Mouse (Mus musculus): ENCODE measurements at regions not wholly inside any gene's neighbourhood (a gene's known extent, or its start where the extent isn't known, plus 50 kb on each side); places are given as distances from the start of the nearest gene placed in this dataset.

DNA sequence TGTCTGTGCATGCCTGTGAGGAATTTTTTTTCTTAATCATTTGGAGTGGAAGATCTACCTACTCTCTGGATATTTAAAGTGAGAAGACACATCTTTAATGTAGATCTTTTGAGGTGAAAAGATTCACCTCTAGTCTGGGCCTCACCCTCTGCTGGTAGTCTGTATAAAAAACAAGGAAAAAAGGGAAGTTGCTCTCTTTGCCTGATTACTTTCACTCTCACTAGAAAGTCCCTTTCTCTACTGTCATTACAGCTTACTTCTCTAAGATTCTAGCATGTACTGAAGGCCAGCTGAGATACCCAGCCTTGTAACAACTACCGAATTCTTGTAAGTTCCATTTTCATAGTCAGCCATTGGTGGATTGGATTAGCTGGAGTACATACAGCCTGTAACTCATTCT lies 3791.9 kb downstream of the 9330182O14Rik start:
- no peaks in the 10 kb centered on the region for H3K27me3 ChIP-seq
- no peaks in the 10 kb centered on the region for H3K9me3 ChIP-seq
- no peaks in the 10 kb centered on the region for H3K4me1 ChIP-seq
- no peak overlapping the region for H3K9ac ChIP-seq (replicated peaks)
- ATAC-seq (replicated peaks), result no peak
- H3K36me3 ChIP-seq, result no peaks in the 10 kb centered on the region
- 92% methylated on average over 1 of the region's 1 CpGs for WGBS
- H3K27ac ChIP-seq (replicated peaks), result no peak overlapping the region
- H3K4me3 ChIP-seq, result no peak overlapping the region
- no peak overlapping the region for H3K4me2 ChIP-seq (replicated peaks)

DNA sequence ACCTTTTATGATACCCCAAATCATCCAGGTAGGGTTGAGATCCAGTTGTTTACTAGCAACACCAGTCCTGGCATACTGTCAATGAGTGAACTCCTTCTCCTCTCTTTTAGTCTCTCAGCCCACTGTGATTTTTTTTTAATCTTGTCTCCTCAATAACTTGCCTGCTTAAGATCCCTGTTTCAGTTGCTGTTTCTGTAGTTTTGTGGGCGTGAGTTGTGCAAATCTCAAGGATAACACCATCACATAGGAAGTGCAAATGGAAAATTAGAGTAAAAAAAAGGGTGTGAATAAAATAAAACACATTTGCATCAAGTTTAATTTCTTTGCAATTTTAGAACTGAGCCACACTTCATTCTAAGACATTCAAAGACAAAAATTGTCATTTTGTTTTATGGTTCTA lies 3799.4 kb downstream of the 9330182O14Rik start:
- Histone ChIP-seq H3K9me3 (no peaks in the 10 kb centered on the region), H3K4me1 (no peaks in the 10 kb centered on the region), H3K4me2 (replicated peaks) (no peak overlapping the region), H3K36me3 (no peaks in the 10 kb centered on the region), H3K27me3 (no peaks in the 10 kb centered on the region), H3K4me3 (no peak overlapping the region), H3K27ac (replicated peaks) (no peak overlapping the region), H3K9ac (replicated peaks) (no peak overlapping the region)
- no peak for ATAC-seq (replicated peaks)
- WGBS, result 77% methylated on average over 1 of the region's 1 CpGs

DNA sequence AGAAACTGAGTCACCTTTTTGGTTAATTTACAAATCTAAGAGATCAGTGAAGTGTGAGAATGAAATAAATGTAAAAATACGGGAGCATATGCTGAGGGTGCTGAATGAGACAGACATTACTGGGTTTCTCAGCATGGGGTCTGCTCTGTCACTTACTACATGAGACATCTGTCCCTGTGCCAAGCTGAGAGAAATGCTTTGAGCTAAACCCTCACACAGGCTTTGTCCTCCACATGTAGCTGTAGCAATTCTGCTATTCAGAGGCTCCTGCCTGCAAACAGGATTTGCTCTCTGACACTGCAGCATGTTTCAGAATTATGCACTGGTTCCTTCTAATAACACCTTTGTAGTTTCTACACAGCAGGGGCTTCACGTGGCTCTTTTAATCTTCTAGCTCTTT lies 3806.3 kb downstream of the 9330182O14Rik start:
- Histone ChIP-seq H3K27ac (replicated peaks) (peak overlapping the region; percentile 89), H3K4me2 (replicated peaks) (no peak overlapping the region), H3K4me3 (no peak overlapping the region), H3K9ac (replicated peaks) (no peak overlapping the region), H3K27me3 (no peaks in the 10 kb centered on the region), H3K9me3 (no peaks in the 10 kb centered on the region), H3K4me1 (peaks cover 31% of the 10 kb centered on the region), H3K36me3 (no peaks in the 10 kb centered on the region)
- 5% methylated on average over 2 of the region's 2 CpGs for WGBS
- peak; percentile 90 for ATAC-seq (replicated peaks)

DNA sequence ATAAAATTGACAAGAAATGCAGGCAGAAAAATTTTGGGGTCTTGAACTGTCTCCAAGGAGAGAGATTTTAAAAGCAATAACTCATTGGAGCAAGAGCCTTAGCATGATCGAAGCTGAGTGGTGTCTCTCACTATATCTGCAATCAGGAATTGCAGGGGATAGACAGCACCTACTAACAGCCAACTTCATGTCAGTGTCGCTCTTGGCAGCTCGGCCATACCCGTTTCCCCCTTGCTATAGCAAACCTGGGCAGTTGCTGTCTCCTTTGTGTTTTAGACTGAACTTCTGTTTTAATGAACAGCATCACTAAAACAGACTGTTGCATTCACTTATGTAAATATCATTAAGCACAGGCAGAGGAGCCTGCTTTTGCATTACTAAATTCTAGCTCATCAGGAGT lies 3806.7 kb downstream of the 9330182O14Rik start:
- ATAC-seq (replicated peaks), result peak; percentile 86
- no peak overlapping the region for H3K4me3 ChIP-seq
- peak overlapping the region; percentile 89 for H3K27ac ChIP-seq (replicated peaks)
- no peaks in the 10 kb centered on the region for H3K9me3 ChIP-seq
- H3K9ac ChIP-seq (replicated peaks), result no peak overlapping the region
- H3K4me1 ChIP-seq, result peaks cover 31% of the 10 kb centered on the region
- no peaks in the 10 kb centered on the region for H3K36me3 ChIP-seq
- no peak overlapping the region for H3K4me2 ChIP-seq (replicated peaks)
- 32% methylated on average over 4 of the region's 4 CpGs for WGBS
- no peaks in the 10 kb centered on the region for H3K27me3 ChIP-seq

DNA sequence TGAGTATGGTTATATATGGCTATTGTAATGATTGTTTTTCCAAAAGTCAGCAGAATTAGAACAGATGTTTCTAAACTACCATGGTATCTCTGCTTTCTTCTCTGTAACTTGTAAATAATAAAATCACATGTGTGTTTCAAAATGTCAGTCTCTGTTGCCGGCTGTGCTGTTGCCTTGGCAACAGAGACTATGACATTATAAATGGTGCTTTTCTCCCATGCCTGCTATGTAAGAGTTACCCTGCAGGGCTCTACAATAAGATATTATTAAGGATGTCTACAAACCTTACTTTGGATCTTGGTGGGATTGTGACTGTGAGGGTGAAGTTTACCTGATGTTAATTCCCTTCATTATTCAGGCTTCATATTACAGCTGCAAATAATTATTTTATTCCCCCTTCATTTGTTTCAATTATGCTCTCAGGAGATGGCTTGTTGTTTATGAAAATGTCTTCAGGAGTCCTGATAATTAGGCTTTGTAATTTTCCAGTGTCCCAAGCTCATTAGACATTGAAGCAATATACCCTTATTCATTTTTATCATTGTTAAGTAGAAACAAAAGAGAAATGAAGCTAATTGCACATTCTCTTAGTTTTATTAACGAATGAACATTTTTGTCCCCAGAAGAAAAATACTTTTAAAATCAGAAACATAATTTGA lies 3808.0 kb downstream of the 9330182O14Rik start:
- peak overlapping the region; percentile 89 for H3K27ac ChIP-seq (replicated peaks)

DNA sequence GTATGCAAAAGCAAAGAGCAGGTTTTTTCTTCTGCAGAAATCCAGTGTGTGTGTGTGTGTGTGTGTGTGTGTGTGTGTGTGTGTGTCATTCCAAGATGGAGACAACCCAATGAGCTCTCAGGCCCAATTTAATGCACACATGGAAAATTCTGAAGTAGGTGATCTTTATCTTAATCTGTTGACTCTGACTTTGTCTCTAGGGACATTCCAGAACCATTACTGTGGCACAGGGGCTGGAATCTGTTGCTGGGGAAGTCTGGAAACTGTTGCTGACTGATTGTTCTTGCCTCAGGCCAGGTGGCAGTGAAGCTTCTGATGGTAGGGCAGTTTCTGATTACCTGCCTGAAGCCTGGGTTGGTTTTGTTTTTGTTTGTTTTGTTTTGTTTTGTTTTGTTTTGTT lies 3850.8 kb downstream of the 9330182O14Rik start:
- no peaks in the 10 kb centered on the region for H3K36me3 ChIP-seq
- H3K4me1 ChIP-seq, result no peaks in the 10 kb centered on the region
- ATAC-seq (replicated peaks), result no peak

More for the DNA sequence above, 3808.0 kb downstream of the 9330182O14Rik start:
- H3K4me3 ChIP-seq, result no peak overlapping the region
- H3K9me3 ChIP-seq, result no peaks in the 10 kb centered on the region
- WGBS, result 28% methylated on average over 2 of the region's 2 CpGs
- peak; percentile 62 for ATAC-seq (replicated peaks)
- no peaks in the 10 kb centered on the region for H3K27me3 ChIP-seq
- H3K4me1 ChIP-seq, result peaks cover 31% of the 10 kb centered on the region
- no peak overlapping the region for H3K9ac ChIP-seq (replicated peaks)
- H3K36me3 ChIP-seq, result no peaks in the 10 kb centered on the region
- H3K4me2 ChIP-seq (replicated peaks), result no peak overlapping the region

DNA sequence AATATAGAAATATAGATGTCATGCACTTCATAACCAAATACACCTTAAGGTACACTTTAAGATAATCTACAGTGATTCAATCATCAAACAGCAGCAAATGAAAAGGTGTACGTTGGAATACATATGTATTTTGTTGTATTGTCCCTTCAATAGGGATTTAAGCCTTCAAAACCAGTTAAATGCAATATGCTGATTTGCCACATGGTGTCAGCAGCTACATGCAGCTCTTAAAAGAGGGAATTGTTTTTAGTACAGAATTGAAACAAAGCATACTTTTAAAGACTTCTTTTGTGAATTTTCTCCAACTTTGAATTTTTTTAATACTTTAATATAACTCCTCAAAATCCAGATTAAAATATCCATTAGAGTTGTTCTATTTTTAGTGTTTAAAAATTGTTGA lies 3857.1 kb downstream of the 9330182O14Rik start:
- ATAC-seq (replicated peaks), result no peak
- Histone ChIP-seq H3K9me3 (no peaks in the 10 kb centered on the region), H3K36me3 (no peaks in the 10 kb centered on the region), H3K4me1 (no peaks in the 10 kb centered on the region), H3K27ac (replicated peaks) (no peak overlapping the region), H3K4me3 (no peak overlapping the region), H3K4me2 (replicated peaks) (no peak overlapping the region), H3K27me3 (no peaks in the 10 kb centered on the region), H3K9ac (replicated peaks) (no peak overlapping the region)
- 20% methylated on average over 1 of the region's 1 CpGs for WGBS

More for the DNA sequence above, 3850.8 kb downstream of the 9330182O14Rik start:
- no peaks in the 10 kb centered on the region for H3K9me3 ChIP-seq
- H3K9ac ChIP-seq (replicated peaks), result no peak overlapping the region
- no peak overlapping the region for H3K27ac ChIP-seq (replicated peaks)
- H3K4me2 ChIP-seq (replicated peaks), result no peak overlapping the region
- no peak overlapping the region for H3K4me3 ChIP-seq
- H3K27me3 ChIP-seq, result no peaks in the 10 kb centered on the region

DNA sequence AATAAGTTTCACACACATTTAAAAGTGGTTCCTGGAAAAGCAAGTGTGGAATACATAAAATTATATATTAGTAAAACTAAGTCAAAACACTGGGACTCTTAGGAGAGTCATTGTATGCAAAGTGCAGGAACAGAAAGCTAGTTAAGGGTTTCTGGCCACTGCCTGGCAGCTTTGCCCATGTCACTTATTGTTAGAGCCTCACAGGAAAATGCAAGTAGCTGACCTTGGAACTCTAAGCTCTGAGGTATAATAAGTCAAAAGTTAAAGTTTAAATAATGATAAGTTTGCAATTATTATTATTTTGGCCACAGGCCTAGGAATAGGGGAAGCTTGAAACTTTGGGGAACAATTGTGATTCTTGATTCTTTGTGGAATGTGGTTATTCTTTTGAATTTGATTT lies 3858.8 kb downstream of the 9330182O14Rik start:
- Histone ChIP-seq H3K27ac (replicated peaks) (no peak overlapping the region), H3K4me1 (no peaks in the 10 kb centered on the region), H3K27me3 (no peaks in the 10 kb centered on the region), H3K9ac (replicated peaks) (no peak overlapping the region), H3K4me3 (no peak overlapping the region), H3K36me3 (no peaks in the 10 kb centered on the region), H3K4me2 (replicated peaks) (no peak overlapping the region), H3K9me3 (no peaks in the 10 kb centered on the region)
- ATAC-seq (replicated peaks), result no peak

DNA sequence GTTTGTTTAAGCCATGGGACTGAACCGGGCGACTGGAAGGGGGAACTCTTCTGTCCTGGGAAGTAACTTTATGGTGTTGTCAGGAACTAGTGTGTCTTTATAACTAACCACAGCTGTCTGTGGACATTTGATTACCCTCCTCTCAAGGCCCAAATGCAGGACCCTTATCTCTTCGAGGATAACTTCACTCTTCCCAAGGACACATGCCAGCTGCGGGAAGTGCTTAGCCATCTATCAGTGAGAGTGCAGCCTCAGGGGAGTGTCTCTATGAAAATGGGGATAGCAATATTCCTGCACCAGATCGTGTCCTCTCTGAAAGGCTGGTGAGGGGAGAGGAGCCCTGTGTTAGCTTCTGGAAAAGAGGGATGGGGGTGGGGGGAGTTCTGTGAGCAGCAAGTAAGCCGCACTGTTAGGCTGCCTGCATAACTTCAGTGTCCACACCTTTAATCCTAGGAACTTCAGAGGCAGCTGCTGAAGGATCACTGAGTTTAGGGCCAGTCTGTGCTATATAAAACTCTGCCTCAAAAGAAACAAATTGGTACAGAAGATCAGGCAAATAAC lies 3892.4 kb downstream of the 9330182O14Rik start:
- 73% methylated on average over 6 of the region's 6 CpGs for WGBS
- ATAC-seq (replicated peaks), result no peak
- H3K27ac ChIP-seq (replicated peaks), result no peak overlapping the region
- H3K27me3 ChIP-seq, result no peaks in the 10 kb centered on the region
- H3K4me2 ChIP-seq (replicated peaks), result no peak overlapping the region
- H3K9me3 ChIP-seq, result no peaks in the 10 kb centered on the region
- H3K9ac ChIP-seq (replicated peaks), result no peak overlapping the region
- no peaks in the 10 kb centered on the region for H3K36me3 ChIP-seq
- no peaks in the 10 kb centered on the region for H3K4me1 ChIP-seq
- no peak overlapping the region for H3K4me3 ChIP-seq

DNA sequence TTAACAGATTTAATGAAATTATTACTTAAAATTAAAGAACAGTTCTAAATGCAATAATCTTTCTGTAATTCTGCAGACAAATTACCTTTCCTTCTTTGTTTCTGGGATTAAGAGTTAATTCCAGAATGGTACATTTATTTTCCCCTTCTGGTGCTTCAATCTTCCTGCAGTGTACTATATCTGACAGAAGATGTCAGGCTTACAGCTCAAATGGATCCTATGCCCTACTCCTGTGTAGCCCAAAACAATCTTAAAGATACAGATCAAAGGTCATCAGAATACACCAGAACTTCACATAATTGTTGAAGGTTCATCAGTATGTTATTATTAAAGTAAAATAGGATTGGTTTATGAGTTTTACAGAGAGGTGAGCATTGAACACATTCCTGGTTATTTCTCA lies 3901.7 kb downstream of the 9330182O14Rik start:
- ATAC-seq (replicated peaks), result peak; percentile 79; the same call in 1 of the 2 replicates

DNA sequence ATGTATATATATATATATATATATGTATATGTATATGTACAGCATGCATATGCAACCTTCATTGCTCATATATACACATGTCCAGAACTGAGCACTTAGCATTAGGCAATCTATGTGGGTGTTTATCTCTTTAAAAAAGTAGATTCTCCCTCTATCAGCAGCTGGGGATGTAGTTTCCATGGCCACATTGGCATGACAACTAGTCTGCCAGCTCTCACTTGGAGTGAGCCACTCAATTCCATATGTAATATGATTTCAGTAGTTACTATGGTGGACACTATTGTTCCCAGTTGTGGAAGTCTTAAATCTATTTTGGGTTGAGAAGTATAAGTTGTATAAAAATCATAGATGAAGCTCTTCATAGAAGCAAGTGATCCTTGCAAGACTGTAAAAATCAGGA lies 3903.7 kb downstream of the 9330182O14Rik start:
- H3K9me3 ChIP-seq, result no peaks in the 10 kb centered on the region
- H3K4me3 ChIP-seq, result no peak overlapping the region
- no peaks in the 10 kb centered on the region for H3K36me3 ChIP-seq
- no peak overlapping the region for H3K27ac ChIP-seq (replicated peaks)
- H3K4me1 ChIP-seq, result no peaks in the 10 kb centered on the region
- no peak overlapping the region for H3K9ac ChIP-seq (replicated peaks)
- ATAC-seq (replicated peaks), result no peak
- no peak overlapping the region for H3K4me2 ChIP-seq (replicated peaks)
- no peaks in the 10 kb centered on the region for H3K27me3 ChIP-seq

More for the DNA sequence above, 3901.7 kb downstream of the 9330182O14Rik start:
- no peak overlapping the region for H3K4me3 ChIP-seq
- H3K4me1 ChIP-seq, result no peaks in the 10 kb centered on the region
- no peaks in the 10 kb centered on the region for H3K36me3 ChIP-seq
- H3K27me3 ChIP-seq, result no peaks in the 10 kb centered on the region
- no peaks in the 10 kb centered on the region for H3K9me3 ChIP-seq
- no peak overlapping the region for H3K4me2 ChIP-seq (replicated peaks)
- no peak overlapping the region for H3K27ac ChIP-seq (replicated peaks)
- no peak overlapping the region for H3K9ac ChIP-seq (replicated peaks)

DNA sequence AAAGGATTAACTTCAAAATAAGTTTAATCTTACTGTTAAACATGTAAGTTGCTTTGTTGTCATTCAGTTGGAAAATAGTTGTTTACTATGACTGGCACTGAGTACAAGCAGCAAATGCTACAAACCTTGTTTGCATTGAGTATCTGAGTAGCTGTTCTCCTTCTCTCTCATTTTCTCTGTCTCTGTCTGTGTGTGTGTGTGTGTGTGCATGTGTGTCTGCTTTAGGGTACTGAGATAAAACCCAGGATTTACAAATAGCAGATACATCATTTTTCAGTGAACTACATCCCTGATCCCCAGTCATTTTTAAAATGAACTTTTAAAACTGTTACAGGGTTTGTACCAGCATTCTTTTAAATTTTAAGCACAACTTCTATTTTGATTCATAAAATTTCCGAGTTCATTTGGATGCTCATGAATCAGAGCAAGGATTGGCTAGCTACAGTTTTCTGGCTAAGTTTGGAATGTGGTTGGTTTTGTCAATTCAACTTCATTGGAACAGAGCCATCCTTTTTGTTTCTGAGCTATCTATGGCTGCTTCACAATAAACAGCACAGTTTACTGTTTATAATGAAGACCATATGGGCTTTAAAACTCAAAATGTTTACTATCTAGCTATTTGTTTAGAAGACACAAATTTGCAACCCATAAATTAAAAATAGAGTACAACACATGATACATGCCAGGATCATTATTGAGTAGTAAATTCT lies 3916.6 kb downstream of the 9330182O14Rik start:
- WGBS, result 73% methylated on average over 1 of the region's 1 CpGs
- Histone ChIP-seq H3K4me1 (no peaks in the 10 kb centered on the region), H3K9ac (replicated peaks) (no peak overlapping the region), H3K9me3 (no peaks in the 10 kb centered on the region), H3K36me3 (no peaks in the 10 kb centered on the region), H3K4me2 (replicated peaks) (no peak overlapping the region), H3K27ac (replicated peaks) (no peak overlapping the region), H3K27me3 (no peaks in the 10 kb centered on the region), H3K4me3 (no peak overlapping the region)
- no peak for ATAC-seq (replicated peaks)
